Mouse (Mus musculus): Measurements from ENCODE around the gene Kif5a. TPM values are rescaled to one million over a fixed set of nuclear protein-coding genes. Genes with fewer than 3 reads are reported as not detected.
"Not testable (repeated sequence)": the region's sequence is repeated elsewhere in the genome, so short reads cannot be mapped to it uniquely, and the experiment has no call there.

Kif5a gene
- polyA plus RNA-seq, 1 experiment from 2014 or later: 0.11 TPM

DNA sequence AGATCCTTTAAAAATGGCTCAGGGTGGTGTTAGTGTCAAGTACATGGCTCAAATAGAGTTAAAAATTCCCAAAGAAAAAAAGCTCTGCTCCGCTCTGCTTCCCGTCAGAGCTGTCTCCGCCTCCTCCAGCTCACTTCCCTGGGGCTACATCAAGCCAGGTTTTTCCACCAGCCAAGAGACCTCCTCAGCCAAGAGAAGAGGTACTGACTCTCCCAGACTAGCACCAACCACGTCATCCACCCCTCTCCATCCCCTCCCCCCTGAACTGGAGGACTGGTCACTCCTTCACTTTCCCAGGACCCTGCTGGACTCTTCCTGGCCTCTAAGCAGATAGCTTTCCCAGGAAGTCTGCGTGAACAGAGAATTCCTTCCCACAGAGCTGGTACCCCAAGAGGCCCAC, 66.8 kb downstream of the Kif5a start:
- Histone ChIP-seq H3K9ac (ENCODE audit: low read depth, low read length) (no peak overlapping the region), H3K4me1 (ENCODE audit: control insufficient read depth, low read depth, low read length) (peaks cover 40% of the 10 kb centered on the region), H3K27me3 (ENCODE audit: control insufficient read depth, insufficient read depth, low read depth, low read length) (no peaks in the 10 kb centered on the region), H3K36me3 (ENCODE audit: control insufficient read depth, insufficient read depth) (peaks cover 36% of the 10 kb centered on the region), H3K27ac (ENCODE audit: low read length) (peak overlapping the region; percentile 85; the same call in 1 of the 2 replicates), H3K4me2 (ENCODE audit: low read depth, low read length) (peak overlapping the region; percentile 90), H3K9me3 (replicated peaks; ENCODE audit: control insufficient read depth, low read length) (no peaks in the 10 kb centered on the region), H3K4me3 (ENCODE audit: low read depth, low read length) (no peak overlapping the region; the same call in 1 of the 2 replicates)
- 54% methylated on average over 5 of the region's 5 CpGs for WGBS (ENCODE audit: insufficient replicate concordance)
- ATAC-seq (ENCODE audit: low read depth): no peak

DNA sequence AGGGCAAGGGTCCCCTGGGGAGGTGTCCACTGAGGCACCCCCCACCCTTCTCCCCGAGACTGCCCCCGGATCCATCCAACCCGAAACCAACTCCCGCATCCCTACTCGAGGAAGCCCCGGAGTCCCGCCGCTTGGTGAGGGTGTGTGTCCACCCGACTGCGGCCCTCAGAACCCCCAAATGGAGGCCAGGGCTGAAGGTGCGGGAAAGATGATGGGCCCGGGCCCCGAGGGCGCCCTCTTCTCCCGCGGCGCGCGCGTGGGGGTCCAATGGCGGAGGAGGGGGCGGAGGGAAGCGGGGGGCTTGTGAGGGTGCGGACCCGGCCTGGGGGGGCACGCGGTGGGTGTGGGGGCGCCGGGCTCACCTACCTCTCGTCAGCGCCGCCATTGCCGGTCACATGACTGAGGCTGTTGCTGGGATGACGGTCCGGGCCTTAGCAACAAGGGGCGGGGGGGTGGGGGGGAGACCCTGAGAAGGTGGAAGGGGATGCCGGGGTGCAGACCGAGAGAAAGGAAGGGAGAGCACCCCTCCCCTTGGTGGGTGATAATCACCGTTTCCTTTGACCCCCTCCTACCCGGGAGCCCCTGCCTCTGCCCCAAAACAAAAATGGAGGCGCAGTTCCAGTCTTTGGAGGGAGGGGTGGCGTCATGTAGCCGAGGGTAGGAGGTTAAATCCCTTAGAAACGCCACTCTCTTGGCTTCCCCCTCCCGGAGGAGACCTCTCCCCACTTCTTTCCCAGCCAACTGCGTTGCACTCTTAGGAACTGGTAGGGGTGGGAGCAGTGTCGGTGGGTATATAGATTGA, 67.6 kb downstream of the Kif5a start, which contains the start of gene Dtx3:
Gene Dtx3 (minus strand): TSS at position 401 of the 802 bp plus-strand sequence.
- Histone ChIP-seq H3K27ac (ENCODE audit: low read length) (peak within 1 kb of the TSS; percentile 85), H3K4me1 (ENCODE audit: control insufficient read depth, low read depth, low read length) (peaks cover 48% of the 10 kb centered on the region), H3K4me3 (ENCODE audit: low read depth, low read length) (peak within 1 kb of the TSS; percentile 80), H3K4me2 (ENCODE audit: low read depth, low read length) (peak within 1 kb of the TSS; percentile 90), H3K9me3 (replicated peaks; ENCODE audit: control insufficient read depth, low read length) (no peaks in the 10 kb centered on the region), H3K9ac (ENCODE audit: low read depth, low read length) (peak within 1 kb of the TSS; percentile 90), H3K36me3 (ENCODE audit: control insufficient read depth, insufficient read depth) (peaks cover 32% of the 10 kb centered on the region), H3K27me3 (ENCODE audit: control insufficient read depth, insufficient read depth, low read depth, low read length) (no peaks in the 10 kb centered on the region)
- ATAC-seq (ENCODE audit: low read depth): peak; percentile 48
- WGBS (ENCODE audit: insufficient replicate concordance): under 1% methylated on average over 32 of the region's 47 CpGs

DNA sequence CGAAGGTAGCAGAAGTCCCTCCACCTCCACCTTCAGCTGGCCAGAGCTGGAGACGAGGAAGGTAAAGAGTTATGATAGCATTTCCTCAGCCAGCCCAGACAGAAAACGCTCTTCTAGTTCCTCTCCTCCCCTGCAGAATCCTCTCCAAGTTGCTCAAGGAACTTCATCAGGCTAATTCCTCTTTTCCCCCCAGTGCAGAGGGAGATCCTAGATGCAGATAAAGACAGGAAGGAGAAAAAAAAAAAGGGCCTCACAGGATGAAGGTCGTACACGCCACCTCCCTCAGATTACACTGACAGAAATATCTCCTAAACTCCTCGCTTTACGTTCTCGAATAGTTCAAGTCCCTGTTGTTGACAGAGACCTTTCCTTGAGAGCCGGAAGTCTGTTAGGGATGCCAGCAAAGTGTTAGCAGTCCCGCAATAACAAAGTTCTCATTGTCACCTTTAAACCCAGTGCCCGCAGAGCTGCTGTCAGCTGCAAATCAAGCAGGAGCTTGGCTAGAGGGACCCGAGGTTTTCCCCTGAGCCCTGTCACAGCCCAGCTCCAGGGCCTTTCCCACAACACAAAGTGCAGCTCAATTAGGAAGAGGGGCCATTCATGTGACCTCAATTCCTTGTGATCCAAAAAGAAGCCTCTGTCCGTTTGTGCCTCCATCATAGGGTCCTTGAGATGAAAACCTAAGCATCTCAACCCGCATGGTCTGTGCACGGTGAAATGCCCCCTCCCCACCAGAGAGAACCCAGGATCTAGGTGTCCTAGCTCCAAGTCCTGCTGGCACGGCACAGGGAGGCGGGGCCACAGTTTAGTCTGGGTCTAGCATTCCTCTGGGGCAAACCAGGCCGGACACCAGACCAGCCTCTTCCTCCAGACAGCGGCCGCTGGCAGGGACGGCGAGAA, 68.5 kb downstream of the Kif5a start:
- peak overlapping the region; percentile 85 for H3K27ac ChIP-seq (ENCODE audit: low read length)
- 7% methylated on average over 22 of the region's 22 CpGs for WGBS (ENCODE audit: insufficient replicate concordance)

GRCm38 (mm10) chr10:127193011-127193410, 70.1 kb downstream of the Kif5a start:
- WGBS (ENCODE audit: insufficient replicate concordance): 63% methylated on average over 9 of the region's 9 CpGs
- peak overlapping the region; percentile 23; the same call in 1 of the 2 replicates for H3K9ac ChIP-seq (ENCODE audit: low read depth, low read length)

More for the DNA sequence above, 68.5 kb downstream of the Kif5a start:
- H3K4me2 ChIP-seq (ENCODE audit: low read depth, low read length): peak overlapping the region; percentile 90
- H3K9me3 ChIP-seq (replicated peaks; ENCODE audit: control insufficient read depth, low read length): no peaks in the 10 kb centered on the region
- H3K4me1 ChIP-seq (ENCODE audit: control insufficient read depth, low read depth, low read length): peaks cover 57% of the 10 kb centered on the region
- H3K4me3 ChIP-seq (ENCODE audit: low read depth, low read length): peak overlapping the region; percentile 80
- peak; percentile 68 for ATAC-seq (ENCODE audit: low read depth)
- no peaks in the 10 kb centered on the region for H3K27me3 ChIP-seq (ENCODE audit: control insufficient read depth, insufficient read depth, low read depth, low read length)
- peak overlapping the region; percentile 90 for H3K9ac ChIP-seq (ENCODE audit: low read depth, low read length)
- peaks cover 24% of the 10 kb centered on the region for H3K36me3 ChIP-seq (ENCODE audit: control insufficient read depth, insufficient read depth)

DNA sequence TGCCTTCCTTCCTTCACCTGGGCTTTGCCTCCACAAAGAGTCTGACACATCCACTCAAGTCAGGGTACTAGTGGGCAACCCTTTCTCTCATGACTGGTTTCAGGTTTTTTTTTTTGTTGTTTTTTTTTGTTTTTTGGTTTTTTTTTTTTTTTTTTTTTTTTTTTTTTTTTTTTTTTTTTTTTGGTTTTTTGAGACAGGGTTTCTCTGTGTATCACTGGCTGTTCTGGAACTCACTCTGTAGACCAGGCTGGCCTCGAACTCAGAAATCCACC, 71.2 kb downstream of the Kif5a start:
- H3K4me2 ChIP-seq (ENCODE audit: low read depth, low read length); H3K27me3 ChIP-seq (ENCODE audit: control insufficient read depth, insufficient read depth, low read depth, low read length); H3K4me3 ChIP-seq (ENCODE audit: low read depth, low read length); H3K36me3 ChIP-seq (ENCODE audit: control insufficient read depth, insufficient read depth); H3K9me3 ChIP-seq (replicated peaks; ENCODE audit: control insufficient read depth, low read length); ATAC-seq (ENCODE audit: low read depth); H3K9ac ChIP-seq (ENCODE audit: low read depth, low read length): not testable (repeated sequence)
- 76% methylated on average over 1 of the region's 1 CpGs for WGBS (ENCODE audit: insufficient replicate concordance)
- Histone ChIP-seq H3K27ac (ENCODE audit: low read length) (peak overlapping the region; percentile 51), H3K4me1 (ENCODE audit: control insufficient read depth, low read depth, low read length) (peaks cover 74% of the 10 kb centered on the region)

More at GRCm38 (mm10) chr10:127193011-127193410, 70.1 kb downstream of the Kif5a start:
- peaks cover 73% of the 10 kb centered on the region for H3K4me1 ChIP-seq (ENCODE audit: control insufficient read depth, low read depth, low read length)
- H3K27me3 ChIP-seq (ENCODE audit: control insufficient read depth, insufficient read depth, low read depth, low read length): peaks cover 3% of the 10 kb centered on the region
- no peaks in the 10 kb centered on the region for H3K9me3 ChIP-seq (replicated peaks; ENCODE audit: control insufficient read depth, low read length)
- H3K36me3 ChIP-seq (ENCODE audit: control insufficient read depth, insufficient read depth): peaks cover 7% of the 10 kb centered on the region
- ATAC-seq (ENCODE audit: low read depth): no peak
- H3K4me3 ChIP-seq (ENCODE audit: low read depth, low read length): no peak overlapping the region
- peak overlapping the region; percentile 30; the same call in 1 of the 2 replicates for H3K4me2 ChIP-seq (ENCODE audit: low read depth, low read length)
- H3K27ac ChIP-seq (ENCODE audit: low read length): peak overlapping the region; percentile 68

- peak overlapping the region; percentile 87 for H3K27ac ChIP-seq (ENCODE audit: low read length)
- ATAC-seq (ENCODE audit: low read depth): no peak
These were observed 71.7 kb downstream of the Kif5a start for GRCm38 (mm10) chr10:127191191-127192056.

GRCm38 (mm10) chr10:127190398-127191190, 72.6 kb downstream of the Kif5a start:
- Histone ChIP-seq H3K9me3 (replicated peaks; ENCODE audit: control insufficient read depth, low read length) (no peaks in the 10 kb centered on the region), H3K4me2 (ENCODE audit: low read depth, low read length) (peak overlapping the region; percentile 97), H3K4me3 (ENCODE audit: low read depth, low read length) (peak overlapping the region; percentile 65), H3K4me1 (ENCODE audit: control insufficient read depth, low read depth, low read length) (peaks cover 68% of the 10 kb centered on the region), H3K9ac (ENCODE audit: low read depth, low read length) (no peak overlapping the region), H3K27me3 (ENCODE audit: control insufficient read depth, insufficient read depth, low read depth, low read length) (peaks cover 3% of the 10 kb centered on the region), H3K27ac (ENCODE audit: low read length) (peak overlapping the region; percentile 87), H3K36me3 (ENCODE audit: control insufficient read depth, insufficient read depth) (no peaks in the 10 kb centered on the region)
- WGBS (ENCODE audit: insufficient replicate concordance): 27% methylated on average over 13 of the region's 14 CpGs
- ATAC-seq (ENCODE audit: low read depth): peak; percentile 7; the same call in 1 of the 2 replicates

More at GRCm38 (mm10) chr10:127191191-127192056, 71.7 kb downstream of the Kif5a start:
- Histone ChIP-seq H3K9ac (ENCODE audit: low read depth, low read length) (no peak overlapping the region), H3K36me3 (ENCODE audit: control insufficient read depth, insufficient read depth) (no peaks in the 10 kb centered on the region), H3K9me3 (replicated peaks; ENCODE audit: control insufficient read depth, low read length) (no peaks in the 10 kb centered on the region), H3K4me3 (ENCODE audit: low read depth, low read length) (no peak overlapping the region), H3K4me1 (ENCODE audit: control insufficient read depth, low read depth, low read length) (peaks cover 74% of the 10 kb centered on the region), H3K27me3 (ENCODE audit: control insufficient read depth, insufficient read depth, low read depth, low read length) (peaks cover 3% of the 10 kb centered on the region), H3K4me2 (ENCODE audit: low read depth, low read length) (no peak overlapping the region)
- 60% methylated on average over 19 of the region's 19 CpGs for WGBS (ENCODE audit: insufficient replicate concordance)
